ENCODE assay signal across 23 mouse cellular contexts in genomic region chr10:110773878-110774277, GRCm38 (mm10). TPM values are rescaled to one million over a fixed set of nuclear protein-coding genes. Genes with fewer than 3 reads are reported as not detected.
DNase-seq lines count a peak whose midpoint lies in the region; ATAC-seq and TF ChIP-seq lines count a peak whose summit lies in the region.
"Had no signal": no experiment of that assay in that cellular context is flagged by ENCODE, and none has a peak within 500 bp of the region (broad histone marks: within the 10 kb centered on the region; RNA-seq: fewer than 3 reads in every experiment).

No protein-coding gene starts in this region.

- no peaks in the 10 kb centered on the region for H3K79me2 ChIP-seq in CH12.LX (replicated peaks; ENCODE audit: control insufficient read depth, extremely low read depth, insufficient read depth, poor library complexity, severe bottlenecking)

- peaks cover 5 to 12% of the 10 kb centered on the region in 2 experiments for H3K4me1 ChIP-seq in CH12.LX (ENCODE audit: control insufficient read depth in 1 of 2, insufficient read depth in 2 of 2)
- no peaks in the 10 kb centered on the region for H3K4me1 ChIP-seq in embryonic facial prominence, embryonic 10.5 days
- H3K4me1 ChIP-seq in forebrain, embryonic 12.5 days: no peaks in the 10 kb centered on the region
- H3K4me1 ChIP-seq: embryonic facial prominence, embryonic 13.5 days; embryonic facial prominence, embryonic 15.5 days; forebrain, embryonic 10.5 days; forebrain, embryonic 13.5 days had no signal

- no peak for ATAC-seq in forebrain, embryonic 12.5 days (ENCODE audit: low FRiP score)
- ATAC-seq: CD4-positive, CD25-positive, alpha-beta regulatory T cell, adult 4 months; forebrain, embryonic 13.5 days; forebrain, embryonic 15.5 days; forebrain, postnatal 0 days had no signal

- 95% methylated on average over 14 of the region's 14 CpGs for WGBS in embryonic facial prominence, embryonic 10.5 days
- WGBS in forebrain, embryonic 12.5 days: 95% methylated on average over 14 of the region's 14 CpGs

- DNase-seq in heart, adult 11 months: peak; percentile 48
- DNase-seq in heart, adult 18-20 months: no peak
- peak; percentile 55 for DNase-seq in CH12.LX (ENCODE audit: extremely low read depth)
- DNase-seq in induced T-regulatory cell, adult 2 months (ENCODE audit: low read depth): peak; percentile 18
- DNase-seq in embryonic facial prominence, embryonic 10.5 days (ENCODE audit: low spot score): no peak
- DNase-seq: adrenal gland, adult 2 months; adrenal gland, postnatal 10 days; adrenal gland, postnatal 25 days; B cell, adult 2 months; cerebellum, adult 11-12 months; cerebellum, adult 2 months; cerebellum, adult 9-10 months; cerebellum, postnatal 10 days; cerebellum, postnatal 25 days; forebrain, postnatal 0 days had no signal

- H3K36me3 ChIP-seq in CH12.LX (replicated peaks in 1 of 2; ENCODE audit: control insufficient read depth in 1 of 2, insufficient read depth in 1 of 2, low read length in 1 of 2): peaks cover 0 to 45% of the 10 kb centered on the region in 2 experiments
- H3K36me3 ChIP-seq in embryonic facial prominence, embryonic 10.5 days (replicated peaks): peaks cover 97% of the 10 kb centered on the region
- peaks cover 87% of the 10 kb centered on the region for H3K36me3 ChIP-seq in forebrain, embryonic 12.5 days (replicated peaks)

- TF ChIP-seq POLR2A in CH12.LX (IDR thresholded peaks at IDR 0.05; ENCODE audit: low read depth, low read length): no peak

- H3K9ac ChIP-seq in CH12.LX (ENCODE audit: insufficient read depth, low read depth): peak overlapping the region; percentile 21; the same call in 1 of the 2 replicates
- no peak overlapping the region for H3K9ac ChIP-seq in forebrain, embryonic 12.5 days
- H3K9ac ChIP-seq: embryonic facial prominence, embryonic 13.5 days; embryonic facial prominence, embryonic 15.5 days; forebrain, embryonic 13.5 days; forebrain, embryonic 15.5 days; forebrain, postnatal 0 days had no signal

- H3K4me3 ChIP-seq in CH12.LX (replicated peaks in 1 of 3; ENCODE audit: low read depth in 2 of 3, low read length in 2 of 3, poor library complexity in 1 of 3): no peak overlapping the region
- H3K4me3 ChIP-seq in embryonic facial prominence, embryonic 10.5 days: no peak overlapping the region
- H3K4me3 ChIP-seq in forebrain, embryonic 12.5 days (replicated peaks): no peak overlapping the region
- H3K4me3 ChIP-seq: embryonic facial prominence, embryonic 13.5 days; embryonic facial prominence, embryonic 15.5 days; erythroblast, embryonic 14.5 days; forebrain, embryonic 10.5 days; forebrain, embryonic 13.5 days; forebrain, embryonic 15.5 days had no signal

- no peak for TF ChIP-seq RAD21 in CH12.LX (IDR thresholded peaks at IDR 0.05; ENCODE audit: low read depth, low read length)

- no peak for TF ChIP-seq CTCF in CH12.LX (conservative IDR thresholded peaks at IDR 0.05 in 1 of 2, IDR thresholded peaks at IDR 0.05 in 1 of 2; ENCODE audit: low read depth in 2 of 2, low read length in 2 of 2)

- no peaks in the 10 kb centered on the region for H3K9me3 ChIP-seq in CH12.LX (replicated peaks; ENCODE audit: low read length)
- H3K9me3 ChIP-seq in embryonic facial prominence, embryonic 10.5 days: no peaks in the 10 kb centered on the region
- no peaks in the 10 kb centered on the region for H3K9me3 ChIP-seq in forebrain, embryonic 12.5 days
- H3K9me3 ChIP-seq: embryonic facial prominence, embryonic 13.5 days; embryonic facial prominence, embryonic 15.5 days; forebrain, embryonic 10.5 days; forebrain, embryonic 13.5 days; forebrain, embryonic 15.5 days had no signal

- in situ Hi-C loops in CH12.LX (cut with MboI; ENCODE audit: low pct_ligation_motif_present, low pct_unique_long_range_greater_than_20kb, low sequenced_read_pairs): no loop called here

- TF ChIP-seq EP300 in CH12.LX (IDR thresholded peaks at IDR 0.05; ENCODE audit: low read length): peak; percentile 91

- dilution Hi-C loops in CH12.LX (cut with MboI; ENCODE audit: extremely low pct_ligation_motif_present, extremely low pct_unique_long_range_greater_than_20kb, low sequenced_read_pairs): no loop called here

- H3K27me3 ChIP-seq in CH12.LX (replicated peaks): no peaks in the 10 kb centered on the region
- H3K27me3 ChIP-seq in embryonic facial prominence, embryonic 10.5 days (replicated peaks; ENCODE audit: low read depth, poor library complexity, severe bottlenecking): no peaks in the 10 kb centered on the region
- no peaks in the 10 kb centered on the region for H3K27me3 ChIP-seq in forebrain, embryonic 12.5 days
- H3K27me3 ChIP-seq: embryonic facial prominence, embryonic 13.5 days; embryonic facial prominence, embryonic 15.5 days; forebrain, embryonic 13.5 days; forebrain, embryonic 15.5 days had no signal

- H3K27ac ChIP-seq in CH12.LX (ENCODE audit: insufficient read depth, low read depth): no peak overlapping the region
- no peak overlapping the region for H3K27ac ChIP-seq in embryonic facial prominence, embryonic 10.5 days (replicated peaks)
- H3K27ac ChIP-seq in forebrain, embryonic 12.5 days: no peak overlapping the region
- H3K27ac ChIP-seq: embryonic facial prominence, embryonic 13.5 days; embryonic facial prominence, embryonic 15.5 days; forebrain, embryonic 10.5 days; forebrain, embryonic 13.5 days; forebrain, embryonic 15.5 days had no signal

- peak overlapping the region; percentile 53 for H3K4me2 ChIP-seq in CH12.LX (ENCODE audit: insufficient read depth, low read depth, poor library complexity, severe bottlenecking)
- H3K4me2 ChIP-seq in forebrain, embryonic 12.5 days: no peak overlapping the region
- H3K4me2 ChIP-seq: embryonic facial prominence, embryonic 13.5 days; embryonic facial prominence, embryonic 15.5 days; forebrain, embryonic 13.5 days; forebrain, embryonic 15.5 days had no signal

TF ChIP-seq in CH12.LX, 34 proteins besides CTCF, POLR2A, EP300 and RAD21:
- TF ChIP-seq JUN (IDR thresholded peaks at IDR 0.05; ENCODE audit: insufficient read depth, low read depth, low read length): peak; percentile 87
- TF ChIP-seq KAT2A (IDR thresholded peaks at IDR 0.05; ENCODE audit: insufficient replicate concordance, low read length): no peak
- peak; percentile 89 for TF ChIP-seq BHLHE40 (IDR thresholded peaks at IDR 0.05; ENCODE audit: low read depth, low read length)
- TF ChIP-seq E2F4 (IDR thresholded peaks at IDR 0.05; ENCODE audit: insufficient replicate concordance, low read depth, low read length): no peak
- TF ChIP-seq NRF1 (IDR thresholded peaks at IDR 0.05; ENCODE audit: low read depth, low read length): no peak
- TF ChIP-seq RCOR1 (conservative IDR thresholded peaks at IDR 0.05; ENCODE audit: low read depth, low read length): peak; percentile 77; the same call in 1 of the 2 replicates
- peak; percentile 53; the same call in 1 of the 2 replicates for TF ChIP-seq MXI1 (IDR thresholded peaks at IDR 0.05; ENCODE audit: low read depth, low read length)
- TF ChIP-seq IRF4 (IDR thresholded peaks at IDR 0.05; ENCODE audit: low read depth, low read length): peak; percentile 99
- TF ChIP-seq MYC (IDR thresholded peaks at IDR 0.05; ENCODE audit: low read depth, low read length): peak; percentile 62
- no peak for TF ChIP-seq ELF1 (IDR thresholded peaks at IDR 0.05; ENCODE audit: low read depth, low read length)
- TF ChIP-seq MEF2A (IDR thresholded peaks at IDR 0.05; ENCODE audit: borderline replicate concordance, low read depth, low read length): peak; percentile 64; the same call in 1 of the 2 replicates
- TF ChIP-seq CHD2 (IDR thresholded peaks at IDR 0.05; ENCODE audit: low read length): no peak
- peak; percentile 70 for TF ChIP-seq ETS1 (conservative IDR thresholded peaks at IDR 0.05; ENCODE audit: low read depth, low read length)
- TF ChIP-seq MAX (IDR thresholded peaks at IDR 0.05; ENCODE audit: low read length): peak; percentile 68; the same call in 1 of the 2 replicates
- peak; percentile 90 for TF ChIP-seq JUND (conservative IDR thresholded peaks at IDR 0.05; ENCODE audit: low read depth, low read length)
- TF ChIP-seq USF1 (IDR thresholded peaks at IDR 0.05; ENCODE audit: low read depth, low read length): no peak
- peak; percentile 41; the same call in 1 of the 2 replicates for TF ChIP-seq TCF12 (IDR thresholded peaks at IDR 0.05; ENCODE audit: low read depth, low read length)
TF ChIP-seq in CH12.LX: peak in this region for 11.

RNA-seq across cellular contexts. Expression of gene E2f7, which starts 28.6 kb away (rescaled TPM):
- total RNA-seq in heart, adult 18-20 months (2021): 1 to 10 TPM in 1 of 2 experiments, under 1 TPM in 1; 0.87 to 1.6 TPM
- 1.1 and 1.8 TPM in 2 replicates for total RNA-seq in CH12.LX (2012; rRNA removed)
- total RNA-seq in CH12.LX (2014; rRNA removed): 0.66 and 0.82 TPM in 2 replicates
- polyA plus RNA-seq in CH12.LX (2012; ENCODE audit: insufficient read length, low read depth): 3.8 and 4.5 TPM in 2 replicates
- polyA plus RNA-seq in embryonic facial prominence, embryonic 10.5 days (2016; fragmentation: Nextera tagmentation; extraction: Ambion mirVana): 41.9 and 42.4 TPM in 2 replicates
- 37.6 and 38.0 TPM in 2 replicates for polyA plus RNA-seq in forebrain, embryonic 12.5 days (2016; fragmentation: Nextera tagmentation; extraction: Ambion mirVana)

Comparison
In these comparisons a context has a peak if more than half of its experiments do, and no peak if none do; other contexts are left out.
1. DNase-seq: peak in heart, adult 11 months (single experiment), CH12.LX (single experiment) and induced T-regulatory cell, adult 2 months (single experiment); none in heart, adult 18-20 months (0 of 2) and embryonic facial prominence, embryonic 10.5 days (single experiment).